Mouse (Mus musculus) spleen, adult 12 weeks (tissue): ENCODE results near the gene Ncoa1.
"Not testable (repeated sequence)": the region's sequence is repeated elsewhere in the genome, so short reads cannot be mapped to it uniquely, and the experiment has no call there.

Source experiments
- DNase-seq: peaks from one replicate; pipeline ENCODE4 v3.0.0; 2022; ENCODE audit warnings: low spot score

The Ncoa1 gene

GRCm38 (mm10) chr12:4306712-4307313 lies 170.2 kb downstream of the Ncoa1 start:
- DNase-seq: no peak

GRCm38 (mm10) chr12:4299300-4299699 lies 177.7 kb downstream of the Ncoa1 start:
- no peak for DNase-seq

- no peak for DNase-seq
Observed at GRCm38 (mm10) chr12:4298626-4299025, 178.4 kb downstream of the Ncoa1 start.

DNA sequence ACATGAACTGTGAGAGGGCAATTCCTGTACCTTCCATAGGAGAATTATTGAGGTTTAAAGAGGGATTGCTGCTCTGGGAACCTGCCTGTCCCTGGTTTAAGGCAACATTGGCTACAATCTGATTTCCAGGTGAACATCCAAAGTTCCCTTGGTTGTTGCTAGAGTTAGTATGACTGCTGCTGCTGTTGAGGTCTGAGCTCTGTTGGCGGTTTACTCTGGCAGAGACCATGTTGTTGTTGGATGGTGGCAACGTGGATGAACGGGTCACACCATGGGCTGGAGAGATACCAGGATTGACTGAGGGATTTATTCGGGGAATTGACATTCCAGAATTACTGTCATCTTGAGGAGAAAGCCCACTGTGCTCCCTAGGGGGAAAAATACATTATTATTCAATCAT lies 181.1 kb downstream of the Ncoa1 start:
- no peak for DNase-seq

- no peak for DNase-seq
Observed at GRCm38 (mm10) chr12:4295281-4295680, 181.7 kb downstream of the Ncoa1 start.

GRCm38 (mm10) chr12:4293813-4294212 lies 183.2 kb downstream of the Ncoa1 start:
- DNase-seq: no peak

- no peak for DNase-seq
Observed at GRCm38 (mm10) chr12:4285186-4285585, 191.8 kb downstream of the Ncoa1 start.

DNA sequence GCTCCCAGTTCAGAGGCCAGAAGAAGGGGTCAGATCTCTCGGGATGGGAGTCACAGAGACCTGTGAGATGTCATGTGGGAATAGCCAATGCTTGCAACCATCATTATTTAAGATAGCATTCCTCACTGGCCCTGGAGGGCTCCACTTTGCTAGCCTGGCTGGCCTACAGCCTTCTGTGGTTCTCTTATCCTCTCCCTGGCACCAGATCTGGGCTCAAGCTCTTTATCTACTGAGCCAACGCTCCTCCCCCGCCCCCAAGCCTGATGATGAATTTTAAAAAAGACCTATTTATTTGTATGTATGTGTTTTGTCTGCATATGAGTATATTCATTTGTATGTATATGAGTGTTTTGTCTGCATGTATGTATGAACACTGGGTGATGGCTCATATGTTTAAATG lies 197.1 kb downstream of the Ncoa1 start:
- DNase-seq: no peak

GRCm38 (mm10) chr12:4278978-4279755 lies 197.8 kb downstream of the Ncoa1 start:
- no peak for DNase-seq

DNA sequence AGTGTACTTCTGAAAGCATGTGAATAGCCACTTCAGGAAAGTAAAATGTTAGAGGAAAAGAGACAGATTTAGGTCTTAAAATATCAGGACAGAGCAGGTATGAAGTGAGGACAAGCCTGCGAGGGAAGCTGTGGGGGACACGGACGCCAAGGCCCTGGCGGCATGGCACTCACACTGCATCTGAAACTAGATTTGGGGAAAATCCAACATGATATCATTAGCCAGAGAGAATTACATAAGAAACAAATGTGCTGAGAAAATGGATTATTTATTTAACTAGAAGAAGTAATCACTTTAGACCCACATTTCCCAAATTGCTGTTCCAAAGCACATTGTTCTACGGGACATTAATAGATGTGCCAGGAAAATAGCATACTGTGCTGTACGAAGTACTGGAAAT lies 205.9 kb downstream of the Ncoa1 start:
- DNase-seq: no peak

DNA sequence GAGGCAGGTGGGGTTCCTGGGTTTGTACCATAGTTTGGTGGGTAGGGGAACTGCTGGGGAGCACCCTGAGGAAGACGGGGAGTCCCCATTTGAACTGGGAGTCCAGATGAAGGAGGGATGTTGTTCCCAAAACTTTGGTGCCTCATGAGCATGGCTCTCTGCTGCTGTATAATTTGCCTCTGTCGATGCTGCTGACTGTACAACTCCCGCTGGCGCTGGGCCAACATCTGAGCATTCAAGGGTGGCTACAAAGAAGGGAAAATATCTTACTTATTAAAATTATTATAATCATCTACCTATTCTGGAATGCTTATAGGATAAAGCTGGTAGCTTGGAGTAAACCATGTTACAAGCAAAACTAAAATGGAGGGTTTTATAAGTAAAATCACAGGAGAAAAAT lies 209.2 kb downstream of the Ncoa1 start:
- DNase-seq: no peak

- DNase-seq: no peak
Observed at GRCm38 (mm10) chr12:4252742-4253655, 224.0 kb downstream of the Ncoa1 start.

DNA sequence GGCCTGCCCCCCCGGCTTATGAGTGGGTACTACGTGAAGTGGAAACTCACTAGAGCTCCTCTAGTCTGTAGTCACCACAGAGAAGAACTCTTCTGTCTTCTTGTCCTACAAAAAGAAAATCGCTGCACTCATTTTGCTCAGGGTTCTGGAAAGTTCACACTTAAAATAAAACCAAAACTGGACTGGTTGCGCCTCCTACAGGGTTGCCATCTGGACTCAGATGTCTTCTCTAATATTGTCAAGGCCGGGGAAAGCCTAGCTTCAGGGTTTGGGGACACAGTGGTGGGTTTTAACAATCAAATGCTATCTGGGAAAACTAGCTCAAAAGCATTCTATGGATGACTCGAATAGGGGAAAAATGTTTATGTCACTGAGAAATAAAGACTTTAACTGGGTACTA lies 227.2 kb downstream of the Ncoa1 start:
- no peak for DNase-seq

DNA sequence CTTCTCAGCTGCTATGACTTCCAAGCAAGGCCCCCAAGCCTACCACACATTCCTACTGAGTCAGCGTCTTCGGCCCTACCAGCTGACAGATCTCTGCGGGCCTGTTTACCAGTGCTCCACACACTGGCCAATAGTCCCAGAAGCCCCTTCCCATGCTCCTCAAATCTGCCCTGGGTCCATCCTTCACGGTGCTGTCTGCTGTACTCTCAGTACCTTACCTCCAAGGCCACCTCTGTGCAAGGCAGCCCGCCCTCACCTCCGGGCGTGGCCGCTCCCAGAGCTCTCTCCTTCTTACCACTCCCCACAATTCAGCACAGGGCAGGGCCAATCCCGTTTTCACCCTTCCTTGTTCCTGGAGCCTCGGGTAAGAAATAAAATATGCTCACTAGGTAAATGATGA lies 231.2 kb downstream of the Ncoa1 start:
- DNase-seq: no peak

DNA sequence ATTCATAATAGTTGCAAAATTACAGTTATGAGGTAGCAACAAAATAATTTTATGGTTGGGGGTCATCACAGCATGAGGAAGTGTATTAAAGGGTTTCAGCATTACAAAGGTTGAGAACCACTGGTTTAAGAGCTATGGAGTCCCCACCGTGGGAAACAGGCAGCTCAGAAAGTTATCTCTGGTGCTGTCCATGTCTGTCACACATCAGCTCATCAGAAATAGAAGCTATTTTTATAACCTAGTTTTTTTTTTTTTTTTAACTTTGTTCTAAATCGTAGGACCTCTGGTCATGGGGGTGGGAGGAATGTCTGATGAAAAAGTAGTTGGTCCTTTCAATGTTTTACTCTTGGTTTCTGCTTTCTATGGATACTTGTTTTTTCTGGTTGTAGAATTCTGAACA lies 233.2 kb downstream of the Ncoa1 start:
- DNase-seq: no peak

DNA sequence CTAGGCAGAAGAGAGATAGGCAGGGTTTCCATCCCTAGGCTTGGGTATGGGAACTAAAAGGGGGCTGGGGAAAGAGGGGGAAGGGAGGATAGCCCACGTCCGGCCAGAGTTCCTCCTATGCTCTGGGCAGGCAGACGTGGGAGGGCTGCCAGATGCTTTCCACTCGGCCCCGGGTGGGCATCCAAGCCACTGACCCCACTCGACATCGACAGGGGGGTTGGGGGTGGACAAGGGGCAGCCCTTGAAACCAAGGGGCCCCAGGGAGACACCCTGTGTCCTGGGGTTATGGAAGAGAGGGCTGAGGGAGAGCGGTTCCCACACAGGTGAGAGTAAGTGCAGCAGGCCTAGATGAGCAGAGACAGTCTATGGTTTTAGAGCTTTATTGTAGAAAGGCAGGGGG lies 236.7 kb downstream of the Ncoa1 start:
- not testable (repeated sequence) for DNase-seq

GRCm38 (mm10) chr12:4237481-4237880 lies 239.5 kb downstream of the Ncoa1 start:
- DNase-seq: no peak

GRCm38 (mm10) chr12:4233572-4234508 lies 243.1 kb downstream of the Ncoa1 start, which contains the start of the genes Ptrhd1 and Cenpo:
Ptrhd1 (plus strand) TSS chr12:4234027.
Cenpo (minus strand) TSS chr12:4234294.
- DNase-seq: peak; percentile 92

DNA sequence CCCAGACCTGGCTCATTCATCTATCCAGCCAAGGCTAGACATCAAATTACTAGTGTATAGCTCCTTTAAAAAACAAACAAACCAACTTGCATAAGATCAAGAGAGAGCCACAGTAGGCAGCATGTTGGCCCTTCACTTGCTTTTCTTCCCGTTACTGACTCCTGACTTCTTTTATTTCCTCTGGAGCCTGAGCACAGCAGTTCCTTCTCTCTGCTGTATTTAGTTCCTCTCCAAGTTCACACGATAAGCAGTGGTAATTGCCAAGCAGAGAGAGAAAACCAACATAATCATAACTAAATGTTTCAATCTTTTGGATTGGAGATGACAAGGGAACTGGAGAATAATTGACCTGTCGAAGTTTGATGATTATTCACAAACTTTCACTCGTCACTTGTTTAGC lies 244.2 kb downstream of the Ncoa1 start:
- DNase-seq: no peak

- DNase-seq: no peak
Observed at GRCm38 (mm10) chr12:4230156-4230555, 246.8 kb downstream of the Ncoa1 start.

DNA sequence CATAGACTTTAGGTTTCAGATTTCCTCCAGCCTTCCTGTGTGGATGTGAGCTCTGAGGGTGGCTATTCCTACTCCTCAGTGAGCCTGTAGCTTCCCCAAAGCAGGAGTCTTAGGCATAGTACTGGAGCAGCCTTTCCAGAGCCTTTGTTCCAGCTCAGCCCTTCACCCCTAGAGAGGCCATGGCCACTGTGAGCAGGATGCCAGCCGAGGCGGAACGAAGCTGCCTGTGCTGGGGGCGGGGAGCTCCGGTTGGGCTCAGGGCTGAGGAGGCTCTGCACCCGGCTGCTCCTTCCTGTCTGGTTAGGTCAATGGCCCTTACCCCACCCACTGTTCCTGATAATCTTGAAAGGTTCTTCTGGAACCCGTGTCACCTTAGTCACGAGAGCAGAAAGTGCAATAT lies 264.1 kb downstream of the Ncoa1 start:
- DNase-seq: no peak

GRCm38 (mm10) chr12:4211174-4211573 lies 265.8 kb downstream of the Ncoa1 start:
- DNase-seq: peak; percentile 21
